Mouse (Mus musculus) forebrain, embryonic 11.5 days (tissue): ENCODE results near the gene Stpg1. TPM values are rescaled to one million over a fixed set of nuclear protein-coding genes. Genes with fewer than 3 reads are reported as not detected.

Experiments used
- ATAC-seq: fragments of 200-750 bp; cut with Nextera tagmentation; replicated peaks from 2 replicates; pipeline ENCODE4 v1.8.0; 2017; ENCODE audit warnings: moderate TSS enrichment; ENCODE audit not compliant: low FRiP score
- DNase-seq: peaks from one replicate; pipeline ENCODE4 v3.0.0-alpha.2; 2017; ENCODE audit warnings: low spot score
- H3K27ac ChIP-seq: fragments of 300-500 bp; sonication (generic); 2 replicates; pipeline ENCODE4 v1.5.1; 2014; ENCODE audit warnings: low read depth, low read length
- H3K27me3 ChIP-seq: fragments of 300-500 bp; sonication (generic); 2 replicates; pipeline ENCODE4 v1.6.1; 2014; ENCODE audit warnings: mild to moderate bottlenecking, low read length, mixed read lengths; ENCODE audit not compliant: control insufficient read depth, insufficient read depth
- H3K36me3 ChIP-seq: fragments of 300-500 bp; sonication (generic); 2 replicates; pipeline ENCODE4 v1.6.1; 2014; ENCODE audit warnings: mild to moderate bottlenecking, low read length, moderate library complexity, mixed read lengths; ENCODE audit not compliant: control insufficient read depth, insufficient read depth
- H3K4me1 ChIP-seq: fragments of 300-500 bp; sonication (generic); replicated peaks from 2 replicates; pipeline ENCODE4 v1.6.1; 2014; ENCODE audit warnings: low read length, mixed read lengths; ENCODE audit not compliant: control insufficient read depth, insufficient read depth
- H3K4me2 ChIP-seq: fragments of 300-500 bp; sonication (generic); 2 replicates; pipeline ENCODE4 v1.6.1; 2014; ENCODE audit warnings: low read depth, mild to moderate bottlenecking, low read length, moderate library complexity, mixed read lengths; ENCODE audit not compliant: severe bottlenecking
- H3K4me3 ChIP-seq: fragments of 300-500 bp; sonication (generic); 2 replicates; pipeline ENCODE4 v1.5.1; 2014; ENCODE audit warnings: low read depth, low read length
- H3K9ac ChIP-seq: fragments of 300-500 bp; sonication (generic); 2 replicates; pipeline ENCODE4 v1.6.1; 2014; ENCODE audit warnings: low read length
- H3K9me3 ChIP-seq: fragments of 300-500 bp; sonication (generic); 2 replicates; pipeline ENCODE4 v1.6.1; 2016; ENCODE audit warnings: low read length, mixed read lengths; ENCODE audit not compliant: control insufficient read depth
- WGBS: fragments of 180-500 bp; shearing (Covaris S2); extraction: QIAGEN DNeasy Blood & Tissue Kit; methylation state at CpG from one replicate; pipeline ENCODE4 v1.1.7; 2014; 5-methylcytosine and 5-hydroxymethylcytosine counted together
- polyA plus RNA-seq: library from polyadenylated mRNA; unstranded; fragments of >200 nt; fragmentation: Nextera tagmentation; extraction: Ambion mirVana; gene quantifications from 2 replicates; pipeline ENCODE4 v1.2.1, GENCODE M21; 2014

Stpg1 gene
- polyA plus RNA-seq, 1 experiment from 2014 or later, result 0.35 TPM

DNA sequence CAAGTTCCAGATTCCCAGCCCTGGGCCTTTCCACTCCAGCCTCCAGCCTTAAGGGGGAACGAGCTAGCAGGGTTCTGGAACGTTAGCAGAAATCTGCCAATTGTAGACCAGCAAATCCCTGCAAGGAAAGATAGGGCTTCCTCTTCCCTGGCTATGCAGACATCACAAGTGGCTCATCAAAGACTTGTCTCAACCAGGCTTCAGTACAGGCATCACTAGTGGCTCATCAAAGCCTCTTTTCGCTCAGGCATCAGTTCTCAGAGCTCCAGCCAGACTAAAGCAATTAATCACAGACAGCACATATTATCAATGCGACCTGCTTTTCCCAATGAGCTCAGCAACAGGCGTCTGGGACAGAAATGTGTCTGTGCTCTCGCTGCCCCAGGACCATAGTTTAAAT lies 38.4 kb downstream of the Stpg1 start:
- H3K27ac ChIP-seq, result no peak overlapping the region
- WGBS, result 71% methylated on average over 6 of the region's 6 CpGs
- no peak for ATAC-seq
- no peak overlapping the region for H3K4me3 ChIP-seq
- H3K9ac ChIP-seq, result no peak overlapping the region
- H3K27me3 ChIP-seq, result no peaks in the 10 kb centered on the region; the same call in 1 of the 2 replicates
- H3K36me3 ChIP-seq, result no peaks in the 10 kb centered on the region
- peaks cover 6% of the 10 kb centered on the region; the same call in 1 of the 2 replicates for H3K9me3 ChIP-seq
- no peaks in the 10 kb centered on the region for H3K4me1 ChIP-seq
- H3K4me2 ChIP-seq, result no peak overlapping the region
- no peak for DNase-seq

DNA sequence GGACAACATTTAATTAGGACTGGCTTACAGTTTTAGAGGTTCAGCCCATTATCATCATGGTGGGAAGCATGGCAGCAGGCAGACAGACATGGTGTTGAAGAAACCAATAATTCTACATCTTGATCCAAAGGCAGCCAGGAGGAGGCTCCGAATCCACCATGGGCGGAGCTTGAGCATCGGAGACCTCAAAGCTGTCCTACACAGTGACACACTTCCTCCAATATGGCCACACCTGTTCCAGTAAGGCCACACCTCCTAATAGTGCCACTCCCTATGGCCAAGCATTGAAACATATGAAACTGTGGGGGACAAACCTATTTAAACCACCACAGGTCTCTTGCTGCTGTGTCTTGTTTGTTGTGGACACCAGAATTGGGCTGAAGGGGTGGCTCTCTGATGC lies 40.4 kb downstream of the Stpg1 start:
- H3K4me2 ChIP-seq, result no peak overlapping the region
- ATAC-seq (no peak), DNase-seq (no peak)
- 98% methylated on average over 3 of the region's 3 CpGs for WGBS
- peaks cover 6% of the 10 kb centered on the region; the same call in 1 of the 2 replicates for H3K9me3 ChIP-seq
- no peaks in the 10 kb centered on the region for H3K4me1 ChIP-seq
- H3K27ac ChIP-seq, result no peak overlapping the region
- H3K4me3 ChIP-seq, result no peak overlapping the region
- H3K9ac ChIP-seq, result no peak overlapping the region
- H3K36me3 ChIP-seq, result no peaks in the 10 kb centered on the region
- no peaks in the 10 kb centered on the region for H3K27me3 ChIP-seq

DNA sequence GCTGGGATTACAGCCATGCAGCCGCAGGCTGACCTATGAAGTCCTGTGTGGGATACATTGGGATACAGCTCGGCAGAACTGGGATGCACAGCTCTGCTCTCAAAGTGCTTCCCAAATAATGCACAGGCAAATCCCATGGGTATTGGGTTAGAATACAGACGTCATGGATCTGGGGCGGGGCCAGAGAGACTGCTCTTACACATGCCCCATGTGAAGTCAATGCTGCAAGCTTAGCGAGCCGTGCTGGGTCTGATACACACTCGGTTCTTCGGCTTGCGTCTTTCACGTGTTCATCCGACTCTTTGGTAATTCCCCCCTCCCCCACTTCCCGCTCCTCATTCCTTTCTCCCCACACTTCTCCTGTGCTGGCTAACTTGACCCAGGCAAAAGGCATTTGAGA lies 44.5 kb downstream of the Stpg1 start:
- ATAC-seq, result no peak
- no peak overlapping the region for H3K4me3 ChIP-seq
- no peaks in the 10 kb centered on the region for H3K4me1 ChIP-seq

DNA sequence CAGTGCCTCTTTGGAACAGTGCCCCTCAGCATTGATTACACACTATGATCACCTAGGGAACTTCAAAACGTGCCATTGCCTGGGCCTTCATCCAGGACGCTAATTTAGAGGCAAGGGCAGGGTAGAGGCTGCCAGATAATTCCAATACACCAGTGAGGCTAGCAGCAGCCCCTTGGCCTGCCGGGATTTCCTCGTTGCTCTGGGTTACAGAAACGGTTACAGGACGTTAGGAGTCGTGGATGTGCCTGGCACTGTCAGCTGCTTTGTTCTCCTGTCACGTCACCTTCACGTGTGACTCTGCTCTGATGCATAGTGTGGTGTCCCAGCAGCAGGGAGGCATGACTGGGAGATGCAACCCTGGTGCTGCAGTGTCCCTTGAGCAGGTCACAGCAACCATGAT lies 45.5 kb downstream of the Stpg1 start:
- Histone ChIP-seq H3K36me3 (no peaks in the 10 kb centered on the region), H3K9ac (no peak overlapping the region), H3K4me3 (no peak overlapping the region), H3K4me1 (no peaks in the 10 kb centered on the region), H3K27me3 (no peaks in the 10 kb centered on the region), H3K4me2 (no peak overlapping the region), H3K9me3 (no peaks in the 10 kb centered on the region), H3K27ac (no peak overlapping the region)
- 76% methylated on average over 9 of the region's 9 CpGs for WGBS
- ATAC-seq (no peak), DNase-seq (no peak)

More for the DNA sequence above, 44.5 kb downstream of the Stpg1 start:
- Histone ChIP-seq H3K4me2 (no peak overlapping the region), H3K9ac (no peak overlapping the region), H3K36me3 (no peaks in the 10 kb centered on the region), H3K27ac (no peak overlapping the region), H3K9me3 (no peaks in the 10 kb centered on the region), H3K27me3 (no peaks in the 10 kb centered on the region)
- WGBS, result 85% methylated on average over 12 of the region's 12 CpGs
- no peak for DNase-seq

DNA sequence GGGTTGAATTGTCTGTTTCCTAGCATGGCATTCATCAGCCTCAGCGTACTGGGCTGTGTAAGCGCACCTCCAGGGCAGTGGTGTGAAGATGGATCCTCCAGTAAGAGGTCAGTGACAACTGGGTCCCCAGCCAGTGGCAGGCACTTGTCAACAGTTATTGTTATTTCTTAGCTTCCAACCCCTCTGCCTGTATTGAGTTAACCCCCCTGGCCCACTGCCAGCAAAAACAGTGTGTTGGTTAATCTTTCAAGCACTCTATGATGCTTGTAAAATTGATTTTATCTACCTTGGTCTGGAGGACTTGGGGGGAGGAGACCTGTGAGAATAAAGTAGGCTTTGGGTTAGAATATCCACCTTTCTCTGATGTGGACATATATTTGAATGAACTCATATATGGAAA lies 49.7 kb downstream of the Stpg1 start:
- no peaks in the 10 kb centered on the region for H3K27me3 ChIP-seq
- no peak overlapping the region for H3K4me3 ChIP-seq
- H3K27ac ChIP-seq, result no peak overlapping the region
- H3K36me3 ChIP-seq, result no peaks in the 10 kb centered on the region
- H3K4me2 ChIP-seq, result no peak overlapping the region
- no peak for DNase-seq
- 88% methylated on average over 2 of the region's 2 CpGs for WGBS
- no peak for ATAC-seq
- no peaks in the 10 kb centered on the region; the same call in 1 of the 2 replicates for H3K4me1 ChIP-seq
- no peaks in the 10 kb centered on the region for H3K9me3 ChIP-seq
- H3K9ac ChIP-seq, result no peak overlapping the region

DNA sequence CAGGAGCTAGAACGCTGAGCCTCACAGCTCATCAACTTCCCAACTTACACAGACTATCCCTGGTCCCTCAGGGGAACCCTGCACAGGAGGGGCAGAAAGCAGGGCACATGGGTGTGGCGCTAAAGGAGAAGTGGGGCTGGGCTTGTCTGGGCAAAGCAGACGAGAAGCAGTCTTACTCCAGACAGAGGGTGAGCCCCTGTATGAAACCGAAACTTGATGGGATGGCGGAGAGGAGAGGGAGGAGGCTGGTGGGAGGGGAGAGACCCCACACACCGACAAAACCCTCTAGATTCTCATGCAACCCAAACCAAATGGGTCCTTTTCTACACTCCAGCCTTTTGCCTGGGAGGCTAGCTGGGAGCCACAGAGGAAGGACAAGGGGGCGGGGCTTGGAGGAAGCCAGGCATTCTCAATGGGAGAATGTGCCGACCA lies 50.5 kb downstream of the Stpg1 start:
- WGBS, result 31% methylated on average over 8 of the region's 8 CpGs
- ATAC-seq, result no peak
- no peaks in the 10 kb centered on the region for H3K27me3 ChIP-seq
- H3K9me3 ChIP-seq, result no peaks in the 10 kb centered on the region
- H3K4me2 ChIP-seq, result peak overlapping the region; percentile 28; the same call in 1 of the 2 replicates
- H3K9ac ChIP-seq, result no peak overlapping the region
- H3K27ac ChIP-seq, result no peak overlapping the region
- no peaks in the 10 kb centered on the region; the same call in 1 of the 2 replicates for H3K4me1 ChIP-seq
- no peak overlapping the region for H3K4me3 ChIP-seq
- no peaks in the 10 kb centered on the region for H3K36me3 ChIP-seq
- no peak for DNase-seq

DNA sequence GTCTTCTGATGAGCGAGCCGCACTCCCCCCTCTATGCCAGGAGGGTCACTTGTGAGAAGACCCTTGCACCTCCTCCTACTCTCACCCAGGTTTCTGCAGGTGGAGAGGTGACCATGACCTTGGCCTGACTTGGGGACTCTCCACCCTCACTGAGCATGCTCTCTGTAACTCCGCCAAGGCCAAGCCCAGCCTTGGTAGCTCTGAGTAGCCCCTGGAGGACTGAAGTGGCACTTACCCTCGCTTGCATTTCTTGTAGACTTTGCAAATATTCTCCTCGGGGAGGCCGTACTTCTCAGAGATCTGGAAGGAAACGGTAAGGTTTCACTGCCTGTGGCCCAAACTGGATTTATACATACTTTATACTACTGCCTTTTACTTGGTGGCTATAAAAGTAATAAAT lies 51.4 kb downstream of the Stpg1 start:
- Histone ChIP-seq H3K9ac (no peak overlapping the region), H3K36me3 (no peaks in the 10 kb centered on the region), H3K4me3 (no peak overlapping the region), H3K4me1 (no peaks in the 10 kb centered on the region; the same call in 1 of the 2 replicates), H3K27ac (no peak overlapping the region), H3K9me3 (no peaks in the 10 kb centered on the region), H3K27me3 (no peaks in the 10 kb centered on the region), H3K4me2 (no peak overlapping the region)
- 86% methylated on average over 7 of the region's 7 CpGs for WGBS
- DNase-seq, result no peak
- ATAC-seq, result no peak

DNA sequence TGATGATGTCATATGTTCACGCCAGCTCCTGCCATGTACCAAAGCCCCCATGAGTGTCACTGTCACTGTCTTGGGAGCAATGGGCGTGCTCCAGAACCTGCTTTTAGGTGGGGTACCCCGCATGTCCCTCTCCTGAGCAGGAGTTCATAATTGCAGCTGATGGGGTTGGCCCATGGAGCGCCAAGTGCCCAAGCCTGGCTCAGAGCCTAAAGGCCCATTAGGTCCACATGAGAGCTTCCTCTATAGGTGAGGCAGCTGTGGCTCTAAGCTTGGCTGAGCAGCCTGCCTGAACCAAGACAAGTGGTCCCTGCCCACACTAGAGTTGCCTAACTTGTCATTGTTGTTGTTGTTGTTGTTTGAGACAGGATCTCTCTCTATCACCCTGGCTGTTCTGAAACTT lies 52.2 kb downstream of the Stpg1 start:
- Histone ChIP-seq H3K27me3 (no peaks in the 10 kb centered on the region), H3K9ac (no peak overlapping the region), H3K27ac (no peak overlapping the region), H3K4me1 (no peaks in the 10 kb centered on the region; the same call in 1 of the 2 replicates), H3K4me2 (no peak overlapping the region), H3K9me3 (no peaks in the 10 kb centered on the region), H3K4me3 (no peak overlapping the region), H3K36me3 (no peaks in the 10 kb centered on the region)
- DNase-seq (no peak), ATAC-seq (no peak)
- WGBS, result 90% methylated on average over 4 of the region's 4 CpGs

DNA sequence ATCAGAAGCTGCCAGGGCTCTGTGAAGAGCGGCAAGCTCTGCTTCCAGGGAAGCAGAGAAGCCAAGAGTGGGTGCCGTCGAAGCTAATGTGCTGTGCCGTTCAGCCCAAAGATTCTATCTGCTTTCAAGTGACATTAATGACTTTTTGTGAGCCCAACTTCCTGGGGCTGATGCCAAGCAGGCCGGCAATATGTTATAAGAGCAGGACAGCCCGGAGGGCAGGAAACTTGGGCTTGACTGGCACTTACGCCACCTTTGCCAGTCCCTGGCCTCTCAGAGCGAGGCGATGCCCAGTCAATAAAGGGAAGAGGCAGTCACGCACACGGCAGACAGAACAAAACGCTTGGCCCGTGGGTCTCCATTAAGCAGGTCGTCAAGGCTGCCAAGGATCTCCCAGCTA lies 53.0 kb downstream of the Stpg1 start:
- no peaks in the 10 kb centered on the region for H3K36me3 ChIP-seq
- H3K27me3 ChIP-seq, result no peaks in the 10 kb centered on the region
- H3K9me3 ChIP-seq, result no peaks in the 10 kb centered on the region
- H3K4me3 ChIP-seq, result no peak overlapping the region
- DNase-seq, result no peak
- H3K9ac ChIP-seq, result no peak overlapping the region
- H3K4me1 ChIP-seq, result peaks cover 2% of the 10 kb centered on the region; the same call in 1 of the 2 replicates
- WGBS, result 61% methylated on average over 14 of the region's 14 CpGs
- ATAC-seq, result no peak
- H3K4me2 ChIP-seq, result no peak overlapping the region
- no peak overlapping the region for H3K27ac ChIP-seq
